Mouse (Mus musculus) heart, embryonic 10.5 days (tissue): ENCODE measurements around the gene Dok1. TPM values are rescaled to one million over a fixed set of nuclear protein-coding genes. Genes with fewer than 3 reads are reported as not detected.

Experiments used
- DNase-seq: peaks from one replicate; pipeline ENCODE4 v3.0.0-alpha.2; 2017; ENCODE audit warnings: low spot score
- H3K27ac ChIP-seq: fragments of 300-500 bp; sonication (generic); 2 replicates; pipeline ENCODE4 v1.5.1; 2016; ENCODE audit warnings: mild to moderate bottlenecking
- H3K27me3 ChIP-seq: fragments of 300-500 bp; sonication (generic); 2 replicates; pipeline ENCODE4 v1.6.1; 2016; ENCODE audit warnings: mild to moderate bottlenecking; ENCODE audit not compliant: poor library complexity, insufficient read depth, severe bottlenecking
- H3K36me3 ChIP-seq: fragments of 300-500 bp; sonication (generic); 2 replicates; pipeline ENCODE4 v1.6.1; 2016; ENCODE audit warnings: mild to moderate bottlenecking, moderate library complexity
- H3K4me1 ChIP-seq: fragments of 300-500 bp; sonication (generic); 2 replicates; pipeline ENCODE4 v1.6.1; 2016; ENCODE audit warnings: mild to moderate bottlenecking
- H3K4me3 ChIP-seq: fragments of 300-500 bp; sonication (generic); 2 replicates; pipeline ENCODE4 v1.5.1; 2016; ENCODE audit warnings: mild to moderate bottlenecking, moderate library complexity
- H3K9me3 ChIP-seq: fragments of 300-500 bp; sonication (generic); 2 replicates; pipeline ENCODE4 v1.6.1; 2016; ENCODE audit warnings: mild to moderate bottlenecking, moderate library complexity
- WGBS: fragments of 180-500 bp; shearing (Covaris S2); methylation state at CpG from one replicate; pipeline ENCODE4 v1.1.7; 2016; 5-methylcytosine and 5-hydroxymethylcytosine counted together
- polyA plus RNA-seq: library from polyadenylated mRNA; unstranded; fragments of >200 nt; fragmentation: Nextera tagmentation; extraction: Ambion mirVana; gene quantifications from 2 replicates; pipeline ENCODE4 v1.2.1, GENCODE M21; 2016

Gene Dok1
- polyA plus RNA-seq, 1 experiment from 2014 or later = 14.8 TPM

GRCm38 (mm10) chr6:83005444-83006011, 27.7 kb downstream of the Dok1 start:
- H3K36me3 ChIP-seq = no peaks in the 10 kb centered on the region
- H3K4me1 ChIP-seq = peaks cover 17% of the 10 kb centered on the region
- DNase-seq = no peak
- H3K4me3 ChIP-seq = no peak overlapping the region
- peak overlapping the region; percentile 77 for H3K27ac ChIP-seq
- H3K27me3 ChIP-seq = no peaks in the 10 kb centered on the region
- H3K9me3 ChIP-seq = no peaks in the 10 kb centered on the region
- 85% methylated on average over 10 of the region's 10 CpGs for WGBS

DNA sequence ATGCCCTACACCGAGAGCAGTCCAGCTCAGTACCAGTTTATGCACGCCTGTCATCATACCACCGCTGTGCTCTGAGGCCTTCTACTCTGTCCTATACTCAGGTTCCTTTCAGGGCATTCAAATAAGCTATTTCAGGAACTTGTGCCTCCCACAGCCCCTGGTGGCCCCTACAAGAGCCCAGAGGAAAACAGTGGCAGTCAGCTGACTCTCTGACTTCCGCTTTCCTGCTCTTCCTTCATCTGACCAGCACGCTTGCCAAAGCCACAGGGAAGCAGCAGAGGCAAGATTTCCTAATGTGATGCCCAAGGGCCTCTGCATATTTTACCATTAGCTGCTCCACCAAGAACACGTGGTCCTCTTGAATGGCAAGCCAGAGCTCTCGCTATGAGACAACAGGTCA, 28.4 kb downstream of the Dok1 start:
- no peaks in the 10 kb centered on the region for H3K27me3 ChIP-seq
- H3K27ac ChIP-seq = peak overlapping the region; percentile 77
- H3K36me3 ChIP-seq = no peaks in the 10 kb centered on the region
- WGBS = 52% methylated on average over 7 of the region's 7 CpGs
- peak; percentile 81 for DNase-seq
- peak overlapping the region; percentile 19; the same call in 1 of the 2 replicates for H3K4me3 ChIP-seq
- H3K9me3 ChIP-seq = no peaks in the 10 kb centered on the region
- peaks cover 17% of the 10 kb centered on the region for H3K4me1 ChIP-seq

DNA sequence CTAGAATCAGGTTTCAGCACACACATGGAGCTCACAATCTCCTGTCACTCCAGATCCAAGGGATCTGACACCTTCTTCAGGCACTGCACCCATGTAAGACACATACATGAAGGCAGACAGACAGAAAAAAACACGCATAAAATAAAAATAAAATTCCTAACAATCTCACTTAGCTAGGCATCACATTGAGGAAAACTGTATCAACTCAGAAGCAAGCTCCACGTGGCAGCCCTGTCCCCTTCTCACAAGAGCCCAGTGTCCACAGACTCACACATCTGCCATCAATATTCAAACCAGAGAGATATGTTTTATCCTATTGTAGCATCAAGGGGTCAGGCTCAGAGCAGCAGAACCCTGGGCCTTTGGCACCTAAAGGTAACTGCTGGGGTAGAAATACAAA, 29.0 kb downstream of the Dok1 start:
- peak overlapping the region; percentile 77 for H3K27ac ChIP-seq

DNA sequence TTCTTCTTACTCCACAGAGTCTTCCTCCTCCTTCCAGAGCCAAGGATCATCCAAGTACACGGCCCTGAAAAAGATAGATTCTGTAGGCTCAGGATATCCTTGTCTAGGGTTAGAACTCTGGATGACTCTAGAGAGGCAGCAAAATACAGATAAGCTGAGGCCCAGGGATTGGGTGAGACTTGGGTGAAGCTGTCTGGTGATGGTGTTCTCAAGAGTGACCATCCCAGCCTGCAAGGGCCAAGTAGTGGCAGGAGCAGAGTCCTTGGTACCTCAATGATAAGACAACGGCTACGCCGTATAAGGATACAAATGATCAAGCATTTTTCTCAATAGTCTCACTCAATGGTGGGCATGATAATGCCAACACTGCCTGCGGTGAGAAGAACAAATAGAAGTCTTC, 29.4 kb downstream of the Dok1 start:
- Histone ChIP-seq H3K4me1 (peaks cover 17% of the 10 kb centered on the region), H3K4me3 (no peak overlapping the region), H3K27me3 (0 out of 2 replicates have a peak, but pooled peaks cover 4% of the 10 kb centered on the region), H3K9me3 (no peaks in the 10 kb centered on the region), H3K27ac (no peak overlapping the region), H3K36me3 (no peaks in the 10 kb centered on the region)
- no peak for DNase-seq
- WGBS = 82% methylated on average over 5 of the region's 5 CpGs

More for the DNA sequence above, 29.0 kb downstream of the Dok1 start:
- Histone ChIP-seq H3K27me3 (0 out of 2 replicates have a peak, but pooled peaks cover 4% of the 10 kb centered on the region), H3K9me3 (no peaks in the 10 kb centered on the region), H3K36me3 (no peaks in the 10 kb centered on the region), H3K4me3 (no peak overlapping the region), H3K4me1 (peaks cover 17% of the 10 kb centered on the region)
- 75% methylated on average over 2 of the region's 2 CpGs for WGBS
- DNase-seq = no peak

DNA sequence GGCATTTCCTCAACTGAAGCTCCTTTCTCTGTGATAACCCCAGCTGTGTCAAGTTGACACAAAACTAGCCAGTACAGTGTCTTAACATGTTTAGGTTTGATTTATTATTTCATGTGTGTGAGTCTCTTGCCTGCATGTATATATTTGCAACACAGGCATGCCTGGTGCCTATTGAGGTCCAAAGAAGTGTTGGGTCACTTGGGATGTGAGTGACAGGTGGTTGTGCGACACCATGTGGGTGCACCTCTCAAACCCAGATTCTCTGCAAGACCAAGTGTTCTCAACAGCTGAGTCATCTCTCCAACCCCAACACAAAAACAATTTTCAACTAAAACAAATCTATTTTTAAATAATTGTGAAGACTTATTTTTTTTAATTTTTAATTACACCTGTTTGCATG, 30.2 kb downstream of the Dok1 start:
- WGBS = 86% methylated on average over 1 of the region's 1 CpGs
- H3K4me1 ChIP-seq = peaks cover 18% of the 10 kb centered on the region
- no peaks in the 10 kb centered on the region for H3K9me3 ChIP-seq
- no peak overlapping the region for H3K27ac ChIP-seq
- 0 out of 2 replicates have a peak, but pooled peaks cover 4% of the 10 kb centered on the region for H3K27me3 ChIP-seq
- no peak overlapping the region for H3K4me3 ChIP-seq
- no peaks in the 10 kb centered on the region for H3K36me3 ChIP-seq
- DNase-seq = no peak

DNA sequence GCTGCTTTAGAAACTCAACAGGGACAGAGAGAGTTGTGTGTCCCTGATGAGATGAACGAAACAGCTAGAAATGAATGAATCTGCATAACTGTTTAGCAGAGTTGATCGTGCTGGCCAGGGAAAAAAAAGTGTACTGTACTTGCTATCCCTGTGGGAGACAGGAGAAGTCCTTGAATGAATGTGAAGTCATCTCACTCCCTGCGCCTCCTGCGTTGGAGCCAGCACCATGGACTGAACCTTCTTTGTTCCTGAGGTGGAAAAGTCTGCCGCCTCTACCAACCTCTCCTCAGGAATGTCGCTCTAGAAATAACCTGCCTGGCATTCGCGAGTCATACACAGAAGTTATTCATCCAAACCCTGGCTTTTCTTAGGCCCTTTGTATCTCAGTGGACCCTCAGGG, 33.3 kb downstream of the Dok1 start:
- Histone ChIP-seq H3K4me1 (peaks cover 27% of the 10 kb centered on the region), H3K9me3 (no peaks in the 10 kb centered on the region), H3K27ac (no peak overlapping the region), H3K36me3 (no peaks in the 10 kb centered on the region), H3K4me3 (no peak overlapping the region), H3K27me3 (peaks cover 4% of the 10 kb centered on the region; the same call in 1 of the 2 replicates)
- WGBS = 53% methylated on average over 8 of the region's 8 CpGs
- no peak for DNase-seq

DNA sequence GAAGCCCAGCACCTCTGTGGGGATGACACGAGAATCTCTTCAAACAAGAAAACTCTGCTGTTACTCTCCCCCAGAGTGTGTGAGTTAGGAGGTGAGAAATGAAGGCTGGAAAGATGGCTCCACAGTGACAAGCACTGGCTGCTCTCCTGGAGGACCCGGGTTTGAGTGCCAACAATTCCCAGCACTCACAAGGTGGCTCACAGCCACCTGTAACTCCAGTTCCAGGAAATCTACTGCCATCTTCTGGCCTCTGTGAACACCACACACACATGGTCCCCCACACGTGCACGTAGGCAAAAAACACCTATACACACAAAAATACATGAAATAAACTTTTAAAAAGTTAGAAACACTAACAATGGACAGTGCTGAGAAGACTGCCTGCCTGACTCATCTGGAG, 34.9 kb downstream of the Dok1 start:
- Histone ChIP-seq H3K4me3 (no peak overlapping the region), H3K27me3 (peaks cover 4% of the 10 kb centered on the region; the same call in 1 of the 2 replicates), H3K36me3 (no peaks in the 10 kb centered on the region), H3K4me1 (peaks cover 14% of the 10 kb centered on the region), H3K27ac (peak overlapping the region; percentile 73; the same call in 1 of the 2 replicates), H3K9me3 (no peaks in the 10 kb centered on the region)
- no peak for DNase-seq
- WGBS = 71% methylated on average over 4 of the region's 4 CpGs

DNA sequence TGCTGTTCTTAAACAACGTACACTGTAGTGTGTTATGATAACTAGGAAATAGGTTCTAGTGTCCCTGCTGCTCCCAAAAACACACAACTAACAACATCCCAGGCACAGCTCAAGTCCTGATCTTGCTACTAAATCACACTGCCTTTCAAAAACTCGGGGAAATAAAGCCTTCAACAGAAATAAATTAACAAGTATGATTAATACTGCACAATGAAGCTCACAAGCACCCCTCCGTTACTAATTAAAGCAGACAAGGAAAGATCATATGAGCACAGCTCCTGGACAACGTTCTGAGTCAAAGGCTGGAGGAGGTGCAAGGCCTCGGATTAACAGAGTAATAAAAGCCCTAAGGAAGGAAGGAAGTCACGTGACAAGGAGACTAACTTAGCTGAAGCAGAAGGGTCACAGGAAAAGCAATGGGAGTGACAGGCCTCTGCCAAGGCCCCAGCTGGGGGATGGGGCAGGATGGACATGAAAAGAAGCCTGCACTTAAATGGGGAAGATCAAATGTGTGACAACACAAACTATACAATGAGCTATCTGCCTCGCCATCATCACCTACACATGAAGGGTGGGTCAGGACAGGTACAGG, 35.7 kb downstream of the Dok1 start:
- DNase-seq = peak; percentile 63
- no peaks in the 10 kb centered on the region for H3K9me3 ChIP-seq
- peak overlapping the region; percentile 73 for H3K27ac ChIP-seq
- no peak overlapping the region for H3K4me3 ChIP-seq
- peaks cover 14% of the 10 kb centered on the region for H3K4me1 ChIP-seq
- 49% methylated on average over 7 of the region's 7 CpGs for WGBS
- H3K36me3 ChIP-seq = no peaks in the 10 kb centered on the region
- peaks cover 4% of the 10 kb centered on the region; the same call in 1 of the 2 replicates for H3K27me3 ChIP-seq

- peaks cover 4% of the 10 kb centered on the region; the same call in 1 of the 2 replicates for H3K27me3 ChIP-seq
- no peaks in the 10 kb centered on the region for H3K36me3 ChIP-seq
- peak overlapping the region; percentile 29 for H3K4me3 ChIP-seq
- peaks cover 14% of the 10 kb centered on the region for H3K4me1 ChIP-seq
- peak; percentile 97 for DNase-seq
- no peaks in the 10 kb centered on the region for H3K9me3 ChIP-seq
- H3K27ac ChIP-seq = peak overlapping the region; percentile 73
- 13% methylated on average over 11 of the region's 11 CpGs for WGBS
Measured at GRCm38 (mm10) chr6:82996740-82997315, 36.4 kb downstream of the Dok1 start.

DNA sequence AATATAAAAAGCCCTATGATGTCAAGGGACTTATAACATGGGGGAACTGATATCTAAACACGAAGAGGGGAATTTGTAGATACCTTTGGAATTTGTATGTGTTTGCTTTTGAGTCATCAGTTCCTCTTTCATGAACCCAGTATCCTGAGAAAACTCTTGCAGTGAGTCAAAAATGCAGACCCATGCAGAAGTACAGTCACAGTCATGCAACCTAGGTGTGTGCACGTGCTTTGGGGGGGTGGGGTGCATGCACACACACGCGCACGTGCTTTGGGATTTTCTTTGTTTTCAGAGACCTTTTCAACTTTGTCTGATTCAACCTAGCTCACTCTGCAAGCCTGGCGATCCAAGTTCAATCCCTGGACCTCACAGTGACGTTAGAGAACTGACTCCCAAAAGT, 38.9 kb downstream of the Dok1 start:
- H3K4me1 ChIP-seq = peaks cover 14% of the 10 kb centered on the region
- no peak overlapping the region for H3K27ac ChIP-seq
- H3K27me3 ChIP-seq = peaks cover 4% of the 10 kb centered on the region; the same call in 1 of the 2 replicates
- DNase-seq = no peak
- no peak overlapping the region for H3K4me3 ChIP-seq
- H3K36me3 ChIP-seq = no peaks in the 10 kb centered on the region
- no peaks in the 10 kb centered on the region for H3K9me3 ChIP-seq
- 69% methylated on average over 7 of the region's 7 CpGs for WGBS

- H3K27me3 ChIP-seq = peaks cover 4% of the 10 kb centered on the region; the same call in 1 of the 2 replicates
- H3K27ac ChIP-seq = no peak overlapping the region
- peaks cover 14% of the 10 kb centered on the region for H3K4me1 ChIP-seq
- no peaks in the 10 kb centered on the region for H3K9me3 ChIP-seq
- 27% methylated on average over 1 of the region's 1 CpGs for WGBS
- no peak overlapping the region for H3K4me3 ChIP-seq
- H3K36me3 ChIP-seq = no peaks in the 10 kb centered on the region
- no peak for DNase-seq
Measured at GRCm38 (mm10) chr6:82993696-82994095, 39.6 kb downstream of the Dok1 start.

DNA sequence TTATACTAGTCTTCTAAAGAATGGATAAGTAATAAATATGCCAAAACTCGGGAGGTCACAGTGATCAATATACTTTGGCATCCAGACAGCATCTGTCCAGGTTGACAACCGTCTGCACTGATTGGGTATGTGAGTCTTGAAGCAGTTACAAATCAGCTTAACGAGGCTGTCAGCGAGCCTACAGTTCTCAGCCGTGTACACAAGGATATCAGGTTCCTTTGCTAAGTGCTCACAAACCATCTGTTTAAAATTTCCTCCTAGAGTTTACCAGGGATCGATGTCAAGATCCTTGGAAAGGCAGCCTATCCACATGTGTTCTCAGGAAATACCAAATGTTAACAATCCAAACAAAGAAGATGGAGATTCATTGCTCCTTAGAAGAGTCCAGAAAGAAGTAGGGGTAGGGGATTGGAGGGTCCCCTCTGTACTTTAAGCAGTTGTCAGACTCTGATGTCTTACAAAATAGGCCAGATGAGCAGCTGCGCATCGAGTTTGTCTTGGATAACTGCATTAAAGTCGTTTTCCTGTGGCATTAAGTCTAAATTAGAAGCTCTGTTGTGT, 45.8 kb downstream of the Dok1 start:
- Histone ChIP-seq H3K27me3 (peaks cover 8% of the 10 kb centered on the region; the same call in 1 of the 2 replicates), H3K36me3 (no peaks in the 10 kb centered on the region), H3K9me3 (no peaks in the 10 kb centered on the region), H3K4me3 (no peak overlapping the region), H3K4me1 (no peaks in the 10 kb centered on the region), H3K27ac (no peak overlapping the region)
- 38% methylated on average over 9 of the region's 9 CpGs for WGBS
- no peak for DNase-seq
